Mouse (Mus musculus) adipose tissue, adult 10 weeks (tissue): ENCODE data around the gene Rab23. TPM values are rescaled to one million over a fixed set of nuclear protein-coding genes. Genes with fewer than 3 reads are reported as not detected.

ENCODE experiments used
- polyA plus RNA-seq: library from polyadenylated mRNA; stranded (reverse); fragments of 350-450 nt; fragmentation: Illumina TruSeq; extraction: RNeasy Lipid Tissue Mini Kit (QIAGEN cat#74804); gene quantifications from one replicate; pipeline ENCODE4 v1.2.3, GENCODE M21; 2014; ENCODE audit warnings: low read depth, low replicate concordance

Gene Rab23
- polyA plus RNA-seq: 9.0 TPM

DNA sequence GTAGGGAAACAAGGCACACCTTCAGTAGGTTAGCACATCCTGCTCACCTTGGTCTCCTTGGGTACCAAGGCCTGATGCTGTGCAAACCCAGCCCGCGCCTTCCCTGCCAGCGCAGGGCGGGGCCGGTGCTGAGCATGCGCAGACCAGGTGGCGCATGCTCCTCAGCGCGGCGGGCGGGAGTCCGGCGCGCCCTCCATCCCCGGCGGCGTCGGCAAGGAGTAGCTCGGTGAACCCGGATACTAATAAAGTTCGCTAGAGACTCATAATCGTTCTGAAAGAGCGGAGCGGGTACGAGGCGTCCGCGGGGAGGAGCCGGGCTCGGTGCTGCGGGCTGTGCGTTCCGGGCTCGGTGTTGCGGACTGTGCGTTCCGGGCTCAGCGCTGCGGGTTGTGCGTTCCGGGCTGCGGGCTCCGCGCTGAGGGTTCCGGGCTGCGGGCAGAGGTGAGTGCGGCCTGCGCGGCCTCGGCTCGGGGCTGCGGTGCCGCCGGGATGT lies at the start of gene Rab23:
Gene Rab23 (plus strand): TSS at position 155 of the 493 bp plus-strand sequence.

DNA sequence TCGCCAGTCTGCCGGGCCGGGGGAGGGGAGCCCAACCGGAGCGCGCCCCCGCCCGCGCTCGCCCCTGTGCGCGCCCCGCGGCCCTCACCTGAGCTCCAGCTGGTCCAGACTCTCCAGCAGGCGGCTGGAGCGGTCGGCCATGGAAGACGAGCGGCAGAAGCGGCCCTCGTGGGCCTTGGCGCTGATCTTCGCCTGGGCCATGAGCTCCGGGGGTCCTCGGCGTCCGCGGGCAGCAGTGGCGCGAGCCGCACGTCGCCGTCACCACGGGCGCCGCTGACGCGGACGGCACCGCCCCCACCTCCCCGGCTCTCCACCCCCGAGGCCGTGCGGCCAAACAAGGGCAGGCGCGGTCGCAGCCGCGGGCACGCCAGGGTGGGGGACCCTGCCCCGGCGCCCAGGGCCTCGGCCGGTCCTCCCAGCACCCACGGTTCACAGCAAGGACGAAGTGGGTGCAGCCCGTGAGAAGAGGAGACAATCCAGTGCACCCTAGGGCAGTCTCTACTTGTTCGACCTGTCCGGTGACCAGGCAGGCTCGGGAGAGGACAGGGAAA lies 37.9 kb downstream of the Rab23 start, which contains the start of gene Bag2:
Gene Bag2 (minus strand): TSS at position 305 of the 551 bp plus-strand sequence.

Other genes starting within 250 kb of the Rab23 start
- 5.2 TPM for gene Prim2, start 50.1 kb upstream of the Rab23 start, polyA plus RNA-seq
- gene Bag2, start 37.9 kb downstream of the Rab23 start, polyA plus RNA-seq: 28.3 TPM
- gene Zfp451, start 94.7 kb downstream of the Rab23 start, polyA plus RNA-seq: 12.8 TPM
- gene Bend6, start 187.9 kb downstream of the Rab23 start, polyA plus RNA-seq: 0.69 TPM
- gene Dst, start 188.3 kb downstream of the Rab23 start, polyA plus RNA-seq: 69.0 TPM